Mouse (Mus musculus): ENCODE data around the gene Lyplal1.

Lyplal1 gene

GRCm38 (mm10) chr1:186116701-186117488 lies at the start of gene Lyplal1:
Gene Lyplal1, minus strand, starts transcription at chr1:186117310.
- DNase-seq, result peak; percentile 96

- DNase-seq, result peak; percentile 66
These were observed 46.5 kb upstream of the Lyplal1 start for GRCm38 (mm10) chr1:186163616-186164015.

GRCm38 (mm10) chr1:186163206-186163605 lies 46.1 kb upstream of the Lyplal1 start:
- DNase-seq, result peak; percentile 50

- DNase-seq, result no peak
These were observed 33.3 kb upstream of the Lyplal1 start for GRCm38 (mm10) chr1:186150376-186150775.

- DNase-seq, result peak; percentile 44
These were observed 28.3 kb upstream of the Lyplal1 start for GRCm38 (mm10) chr1:186145444-186145843.

GRCm38 (mm10) chr1:186140191-186140590 lies 23.1 kb upstream of the Lyplal1 start:
- no peak for DNase-seq

- peak; percentile 11 for DNase-seq
These were observed 20.8 kb upstream of the Lyplal1 start for GRCm38 (mm10) chr1:186137873-186138272.

- DNase-seq, result no peak
These were observed 19.7 kb upstream of the Lyplal1 start for GRCm38 (mm10) chr1:186136636-186137380.

- DNase-seq, result no peak
These were observed 14.4 kb upstream of the Lyplal1 start for GRCm38 (mm10) chr1:186131465-186131864.

GRCm38 (mm10) chr1:186128940-186129339 lies 11.8 kb upstream of the Lyplal1 start:
- no peak for DNase-seq

GRCm38 (mm10) chr1:186126313-186126862 lies 9.3 kb upstream of the Lyplal1 start:
- no peak for DNase-seq

GRCm38 (mm10) chr1:186123690-186124089 lies 6.6 kb upstream of the Lyplal1 start:
- no peak for DNase-seq

- no peak for DNase-seq
These were observed 2.7 kb upstream of the Lyplal1 start for GRCm38 (mm10) chr1:186119856-186120255.

GRCm38 (mm10) chr1:186116086-186116600 lies 967 bp downstream of the Lyplal1 start:
- DNase-seq, result no peak

GRCm38 (mm10) chr1:186102313-186102712 lies 14.8 kb downstream of the Lyplal1 start:
- DNase-seq, result no peak

GRCm38 (mm10) chr1:186066266-186066897 lies 50.7 kb downstream of the Lyplal1 start:
- DNase-seq, result no peak

- DNase-seq, result no peak
These were observed 57.1 kb downstream of the Lyplal1 start for GRCm38 (mm10) chr1:186060041-186060440.

- peak; percentile 11 for DNase-seq
These were observed 62.9 kb downstream of the Lyplal1 start for GRCm38 (mm10) chr1:186054227-186054626.

GRCm38 (mm10) chr1:186053280-186054043 lies 63.6 kb downstream of the Lyplal1 start:
- DNase-seq, result no peak

GRCm38 (mm10) chr1:186043709-186044452 lies 73.2 kb downstream of the Lyplal1 start:
- DNase-seq, result no peak

- DNase-seq, result no peak
These were observed 75.3 kb downstream of the Lyplal1 start for GRCm38 (mm10) chr1:186041841-186042240.

All from embryo, embryonic 11 days (tissue).